Mouse (Mus musculus) CH12.LX (cell line): ENCODE results near the gene Heatr5a.
A peak's percentile ranks its signal among the peaks of the same experiment; 100 is the strongest.

Source experiments
- CTCF ChIP-seq, 2 experiments: IDR thresholded peaks in 1 of 2; conservative IDR thresholded peaks in 1 of 2; 2 replicates each; pipeline ENCODE4 v1.5.1; 2011 to 2012; ENCODE audit warnings: low read depth in 2 of 2, low read length in 2 of 2, improper control_type of control experiment in 1 of 2, inconsistent platforms in 1 of 2, mild to moderate bottlenecking in 1 of 2, moderate library complexity in 1 of 2
- EP300 ChIP-seq: IDR thresholded peaks from 2 replicates; pipeline ENCODE4 v1.6.1; 2011; ENCODE audit warnings: low read length, improper control_type of control experiment
- HCFC1 ChIP-seq: IDR thresholded peaks from 2 replicates; pipeline ENCODE4 v1.6.1; 2012; ENCODE audit warnings: low read depth, mild to moderate bottlenecking, inconsistent platforms, low read length, improper control_type of control experiment
- POLR2A ChIP-seq: IDR thresholded peaks from 2 replicates; pipeline ENCODE4 v1.6.1; 2011; ENCODE audit warnings: low read depth, mild to moderate bottlenecking, improper control_type of control experiment, low read length

DNA sequence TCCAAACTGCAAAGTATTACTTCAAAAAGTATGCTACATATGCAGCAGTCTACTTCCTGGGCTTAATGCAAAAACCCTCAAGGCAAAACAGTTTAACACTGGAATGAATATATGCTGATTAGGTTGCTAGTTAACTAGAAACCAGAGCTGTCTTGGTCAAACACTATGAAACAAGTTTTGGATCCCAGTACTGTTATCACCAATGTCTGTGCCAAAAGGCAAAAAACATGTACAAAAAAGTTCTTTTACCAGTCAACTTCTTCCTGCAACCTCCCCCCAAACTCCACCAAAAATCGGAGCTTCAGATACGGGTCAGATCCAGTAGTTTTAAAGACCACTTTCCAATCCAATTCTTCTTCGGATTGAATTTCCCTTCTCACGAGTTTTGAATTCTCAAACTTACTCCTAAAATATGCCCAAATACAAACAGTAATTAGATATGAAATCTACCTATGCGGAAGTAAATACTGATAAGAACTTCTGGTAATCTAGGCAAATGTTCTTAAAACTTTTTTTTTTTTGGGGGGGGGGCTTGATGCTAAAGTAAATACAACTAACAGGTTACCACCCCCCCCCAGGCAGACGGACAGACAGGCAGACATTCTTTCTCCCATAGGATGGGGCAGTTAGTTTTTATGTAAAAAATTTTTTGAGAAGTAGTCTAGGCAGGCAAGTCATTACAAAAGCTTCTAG lies 143.0 kb downstream of the Heatr5a start:
- TF ChIP-seq HCFC1 (no peak), EP300 (peak; percentile 7; the same call in 1 of the 2 replicates), CTCF (conservative IDR thresholded peaks at IDR 0.05 in 1 of 2, IDR thresholded peaks at IDR 0.05 in 1 of 2; ENCODE audit: low read depth in 2 of 2, low read length in 2 of 2) (no peak), POLR2A (no peak)
